Mouse (Mus musculus) R1 (cell line): Measurements from ENCODE around the gene Gcc2.
"Not testable (repeated sequence)": the region's sequence is repeated elsewhere in the genome, so short reads cannot be mapped to it uniquely, and the experiment has no call there.

Experiments used
- DNase-seq: peaks from one replicate; pipeline ENCODE4 v3.0.0-alpha.2; 2018; ENCODE audit warnings: low read depth, low spot score

The Gcc2 gene

GRCm38 (mm10) chr10:58255213-58255892 is at the start of gene Gcc2:
TSS of gene Gcc2 (plus strand) at chr10:58255497.
- peak; percentile 96 for DNase-seq

GRCm38 (mm10) chr10:58205986-58206385 is 49.3 kb upstream of the Gcc2 start:
- DNase-seq: no peak

- no peak for DNase-seq
Observed at GRCm38 (mm10) chr10:58206639-58207404, 48.5 kb upstream of the Gcc2 start.

- no peak for DNase-seq
Observed at GRCm38 (mm10) chr10:58209710-58210467, 45.4 kb upstream of the Gcc2 start.

- DNase-seq: no peak
Observed at GRCm38 (mm10) chr10:58210514-58210913, 44.8 kb upstream of the Gcc2 start.

- DNase-seq: no peak
Observed at GRCm38 (mm10) chr10:58211213-58211612, 44.1 kb upstream of the Gcc2 start.

- no peak for DNase-seq
Observed at GRCm38 (mm10) chr10:58212230-58212629, 43.1 kb upstream of the Gcc2 start.

GRCm38 (mm10) chr10:58214497-58214896 is 40.8 kb upstream of the Gcc2 start:
- no peak for DNase-seq

GRCm38 (mm10) chr10:58214934-58215333 is 40.4 kb upstream of the Gcc2 start:
- DNase-seq: no peak

- no peak for DNase-seq
Observed at GRCm38 (mm10) chr10:58215353-58215752, 39.9 kb upstream of the Gcc2 start.

GRCm38 (mm10) chr10:58217366-58217765 is 37.9 kb upstream of the Gcc2 start:
- no peak for DNase-seq

- peak; percentile 46 for DNase-seq
Observed at GRCm38 (mm10) chr10:58220726-58221125, 34.6 kb upstream of the Gcc2 start.

- DNase-seq: not testable (repeated sequence)
Observed at GRCm38 (mm10) chr10:58221571-58221970, 33.7 kb upstream of the Gcc2 start.

GRCm38 (mm10) chr10:58223161-58223560 is 32.1 kb upstream of the Gcc2 start:
- not testable (repeated sequence) for DNase-seq

- DNase-seq: peak; percentile 81
Observed at GRCm38 (mm10) chr10:58223972-58224805, 31.1 kb upstream of the Gcc2 start.

GRCm38 (mm10) chr10:58224827-58225785 is 30.2 kb upstream of the Gcc2 start, which contains the start of gene AW822073:
TSS of gene AW822073 (minus strand) at chr10:58224930.
- DNase-seq: peak; percentile 68

- peak; percentile 57 for DNase-seq
Observed at GRCm38 (mm10) chr10:58226357-58226756, 28.9 kb upstream of the Gcc2 start.

GRCm38 (mm10) chr10:58227798-58228197 is 27.5 kb upstream of the Gcc2 start:
- not testable (repeated sequence) for DNase-seq

- DNase-seq: not testable (repeated sequence)
Observed at GRCm38 (mm10) chr10:58230021-58230420, 25.3 kb upstream of the Gcc2 start.

GRCm38 (mm10) chr10:58231088-58231487 is 24.2 kb upstream of the Gcc2 start:
- DNase-seq: peak; percentile 41
